23 mouse cellular contexts compared by ENCODE assay signal in genomic region chr8:103412731-103413130, GRCm38 (mm10).
DNase-seq lines count a peak whose midpoint lies in the region; ATAC-seq and TF ChIP-seq lines count a peak whose summit lies in the region.
"Had no signal": no experiment of that assay in that cellular context is flagged by ENCODE, and none has a peak within 500 bp of the region (broad histone marks: within the 10 kb centered on the region; RNA-seq: fewer than 3 reads in every experiment).

No protein-coding gene starts in this region.

- no peak for TF ChIP-seq CTCF in left cerebral cortex, adult 2 months (IDR thresholded peaks at IDR 0.05)

- intact Hi-C loops in left cerebral cortex, adult 2 months (cut with DNase I): no loop called here
- intact Hi-C loops in left cerebral cortex, postnatal 10 days (cut with DNase I): no loop called here

- ATAC-seq in frontal cortex, adult (ENCODE audit: low TSS enrichment): peak; percentile 93
- ATAC-seq: CD4-positive, CD25-positive, alpha-beta regulatory T cell, adult 4 months; forebrain, embryonic 15.5 days; hindbrain, embryonic 16.5 days had no signal

- no peak overlapping the region for H3K4me3 ChIP-seq in left cerebral cortex, adult 2 months
- H3K4me3 ChIP-seq: embryonic facial prominence, embryonic 15.5 days; forebrain, embryonic 15.5 days; heart, embryonic 10.5 days; hindbrain, embryonic 12.5 days had no signal

- no peak for DNase-seq in frontal cortex, postnatal 10 days (ENCODE audit: low spot score in 2 of 2)
- DNase-seq in left cerebral cortex, adult 2 months (ENCODE audit: extremely low spot score in 1 of 2, low spot score in 2 of 2): peak; percentile 14 to 16
- no peak for DNase-seq in left cerebral cortex, postnatal 10 days (ENCODE audit: extremely low spot score in 1 of 2, low spot score in 2 of 2)
- DNase-seq in right cerebral cortex, adult 2 months (ENCODE audit: low spot score in 2 of 2): peak; percentile 25 to 38
- DNase-seq in right cerebral cortex, postnatal 25 days: no peak
- DNase-seq in cerebellum, postnatal 10 days: no peak
- no peak for DNase-seq in retina, postnatal 1 day
- DNase-seq: adrenal gland, postnatal 10 days; B cell, adult 2 months; cerebellum, adult 11-12 months; cerebellum, adult 9-10 months; cerebellum, postnatal 36 days; gastrocnemius, postnatal 10 days; heart, adult 18-20 months; heart, postnatal 10 days; heart, postnatal 4 days had no signal

- H3K27ac ChIP-seq in left cerebral cortex, adult 2 months: no peak overlapping the region
- H3K27ac ChIP-seq: forebrain, embryonic 15.5 days; hindbrain, embryonic 12.5 days had no signal

Comparison
In these comparisons a context has a peak if more than half of its experiments do, and no peak if none do; other contexts are left out.
1. DNase-seq: peak in left cerebral cortex, adult 2 months (2 of 2) and right cerebral cortex, adult 2 months (2 of 2); none in frontal cortex, postnatal 10 days (0 of 2), left cerebral cortex, postnatal 10 days (0 of 2), right cerebral cortex, postnatal 25 days (single experiment), cerebellum, postnatal 10 days (0 of 2) and retina, postnatal 1 day (single experiment).